Mouse (Mus musculus) layer of hippocampus, postnatal 36 days (tissue): ENCODE data around the gene Tmem238. TPM values are rescaled to one million over a fixed set of nuclear protein-coding genes. Genes with fewer than 3 reads are reported as not detected.
"Not testable (repeated sequence)": the region's sequence is repeated elsewhere in the genome, so short reads cannot be mapped to it uniquely, and the experiment has no call there.

Experiments used
- DNase-seq, 2 experiments: peaks; one replicate each; pipeline ENCODE4 v3.0.0; 2022
- total RNA-seq, 2 experiments: library from RNA; stranded (reverse); gene quantifications; 2 replicates each; pipeline ENCODE4 v1.2.3; 2021

Tmem238 gene
- 1 to 10 TPM; 1.4 to 2.0 TPM for total RNA-seq

- peak in 1 of 2 experiments; percentile 22 for DNase-seq
These were observed at the start of gene Tmem238 for GRCm38 (mm10) chr7:4789436-4789935. Tmem238 (minus strand) TSS chr7:4789656.

- DNase-seq, result no peak
These were observed 48.2 kb upstream of the Tmem238 start for GRCm38 (mm10) chr7:4837639-4838038.

- peak in 1 of 2 experiments; percentile 49 for DNase-seq
These were observed 46.9 kb upstream of the Tmem238 start for GRCm38 (mm10) chr7:4836351-4836792.

GRCm38 (mm10) chr7:4835631-4836327 lies 46.3 kb upstream of the Tmem238 start:
- DNase-seq, result no peak

GRCm38 (mm10) chr7:4830476-4830875 lies 41.0 kb upstream of the Tmem238 start:
- DNase-seq, result no peak

GRCm38 (mm10) chr7:4825365-4825764 lies 35.9 kb upstream of the Tmem238 start:
- DNase-seq, result no peak

GRCm38 (mm10) chr7:4822162-4822907 lies 32.9 kb upstream of the Tmem238 start:
- no peak for DNase-seq

GRCm38 (mm10) chr7:4821690-4822089 lies 32.2 kb upstream of the Tmem238 start:
- DNase-seq, result peak in 1 of 2 experiments; percentile 45

- not testable (repeated sequence) for DNase-seq
These were observed 31.5 kb upstream of the Tmem238 start for GRCm38 (mm10) chr7:4820925-4821324.

- DNase-seq, result no peak
These were observed 27.1 kb upstream of the Tmem238 start for GRCm38 (mm10) chr7:4816559-4816958.

GRCm38 (mm10) chr7:4813105-4813791 lies 23.8 kb upstream of the Tmem238 start:
- DNase-seq, result no peak

GRCm38 (mm10) chr7:4812303-4813104 lies 23.0 kb upstream of the Tmem238 start, which contains the start of gene Ube2s:
Ube2s (minus strand) TSS chr7:4812590.
- DNase-seq, result peak; percentile 98

- DNase-seq, result no peak
These were observed 22.4 kb upstream of the Tmem238 start for GRCm38 (mm10) chr7:4811842-4812302.

- not testable (repeated sequence) for DNase-seq
These were observed 21.7 kb upstream of the Tmem238 start for GRCm38 (mm10) chr7:4811131-4811530.

GRCm38 (mm10) chr7:4806716-4807115 lies 17.3 kb upstream of the Tmem238 start:
- DNase-seq, result no peak

GRCm38 (mm10) chr7:4802247-4802646 lies 12.8 kb upstream of the Tmem238 start:
- no peak for DNase-seq

GRCm38 (mm10) chr7:4795767-4796433 lies 6.4 kb upstream of the Tmem238 start:
- no peak for DNase-seq

- DNase-seq, result no peak
These were observed 5.2 kb upstream of the Tmem238 start for GRCm38 (mm10) chr7:4794631-4795168.

GRCm38 (mm10) chr7:4793674-4794073 lies 4.2 kb upstream of the Tmem238 start:
- no peak for DNase-seq

GRCm38 (mm10) chr7:4793248-4793647 lies 3.8 kb upstream of the Tmem238 start:
- not testable (repeated sequence) for DNase-seq
